Mouse (Mus musculus): ENCODE measurements at regions not wholly inside any gene's neighbourhood (a gene's known extent, or its start where the extent isn't known, plus 50 kb on each side); places are given as distances from the start of the nearest gene placed in this dataset.
"Not testable (repeated sequence)": the region's sequence is repeated elsewhere in the genome, so short reads cannot be mapped to it uniquely, and the experiment has no call there.

- 78% methylated on average over 3 of the region's 3 CpGs for WGBS
- H3K27me3 ChIP-seq (ENCODE audit: control insufficient read depth, insufficient read depth, low read length); H3K27ac ChIP-seq (ENCODE audit: low read length); H3K4me2 ChIP-seq (ENCODE audit: low read depth, low read length); H3K9me3 ChIP-seq (replicated peaks; ENCODE audit: control insufficient read depth, low read length); H3K36me3 ChIP-seq (ENCODE audit: control insufficient read depth, insufficient read depth, low read length); ATAC-seq (ENCODE audit: insufficient read depth, low FRiP score); H3K4me1 ChIP-seq (ENCODE audit: control insufficient read depth, insufficient read depth, low read length); H3K4me3 ChIP-seq (replicated peaks; ENCODE audit: low read length); H3K9ac ChIP-seq (ENCODE audit: low read length): not testable (repeated sequence)
These were observed 59.4 kb upstream of the Scaf8 start for GRCm38 (mm10) chr17:3055376-3055775.

- 88% methylated on average over 1 of the region's 1 CpGs for WGBS
- not testable (repeated sequence) for H3K4me2 ChIP-seq (ENCODE audit: low read depth, low read length); ATAC-seq (ENCODE audit: insufficient read depth, low FRiP score); H3K9me3 ChIP-seq (replicated peaks; ENCODE audit: control insufficient read depth, low read length); H3K4me1 ChIP-seq (ENCODE audit: control insufficient read depth, insufficient read depth, low read length); H3K27me3 ChIP-seq (ENCODE audit: control insufficient read depth, insufficient read depth, low read length); H3K36me3 ChIP-seq (ENCODE audit: control insufficient read depth, insufficient read depth, low read length); H3K9ac ChIP-seq (ENCODE audit: low read length); H3K27ac ChIP-seq (ENCODE audit: low read length); H3K4me3 ChIP-seq (replicated peaks; ENCODE audit: low read length)
These were observed 51.4 kb upstream of the Scaf8 start for GRCm38 (mm10) chr17:3063401-3063800.

Data from stomach, embryonic 16.5 days (tissue).